ENCODE assay signal across 28 mouse cellular contexts in the genomic region with DNA sequence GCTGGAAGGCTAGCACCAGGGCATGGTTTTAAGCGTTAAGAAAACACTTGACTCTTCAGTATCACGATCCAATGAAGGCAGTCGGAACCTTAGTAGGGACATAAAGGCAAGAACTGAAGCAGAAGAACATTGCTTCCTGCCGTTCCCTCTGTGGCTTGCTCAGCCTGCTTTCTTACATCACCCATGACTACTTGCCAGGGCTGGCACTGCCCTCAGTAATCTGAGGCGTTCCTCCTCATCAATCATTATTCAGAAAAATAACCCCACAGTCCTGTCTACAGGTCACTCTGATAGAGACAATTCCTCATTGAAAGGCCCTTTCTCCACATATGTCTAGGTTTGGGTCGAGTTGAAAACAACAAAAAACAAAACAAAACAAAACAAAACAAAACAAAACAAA. TPM values are rescaled to one million over a fixed set of nuclear protein-coding genes. Genes with fewer than 3 reads are reported as not detected.
DNase-seq lines count a peak whose midpoint lies in the region; ATAC-seq and TF ChIP-seq lines count a peak whose summit lies in the region.
"Had no signal": no experiment of that assay in that cellular context is flagged by ENCODE, and none has a peak within 500 bp of the region (broad histone marks: within the 10 kb centered on the region; RNA-seq: fewer than 3 reads in every experiment).

No protein-coding gene starts in this region.

- TF ChIP-seq CTCF in liver, adult 2 months (IDR thresholded peaks at IDR 0.05; ENCODE audit: low read depth, low read length), result no peak
- no peak for TF ChIP-seq CTCF in small intestine, adult 2 months (IDR thresholded peaks at IDR 0.05; ENCODE audit: extremely low read depth, insufficient read length, insufficient replicate concordance, low read depth, low read length)

- ATAC-seq in liver, embryonic 11.5 days (replicated peaks; ENCODE audit: low FRiP score), result no peak
- ATAC-seq: forebrain, embryonic 14.5 days; forebrain, embryonic 16.5 days had no signal

- peaks cover 12% of the 10 kb centered on the region for H3K4me1 ChIP-seq in liver, adult 2 months (ENCODE audit: control insufficient read depth, insufficient read depth, low read length)
- no peaks in the 10 kb centered on the region for H3K4me1 ChIP-seq in liver, embryonic 11.5 days (replicated peaks; ENCODE audit: control insufficient read depth, insufficient read depth, low read length)
- H3K4me1 ChIP-seq in small intestine, adult 2 months (ENCODE audit: control insufficient read depth, insufficient read depth, insufficient read length, low read length), result peaks cover 37% of the 10 kb centered on the region
- H3K4me1 ChIP-seq: embryonic facial prominence, embryonic 13.5 days; embryonic facial prominence, embryonic 15.5 days; forebrain, embryonic 10.5 days; forebrain, embryonic 12.5 days had no signal

- H3K9me3 ChIP-seq in liver, embryonic 11.5 days (ENCODE audit: control insufficient read depth, low read length), result no peaks in the 10 kb centered on the region
- H3K9me3 ChIP-seq: embryonic facial prominence, embryonic 13.5 days; embryonic facial prominence, embryonic 15.5 days; forebrain, embryonic 10.5 days; forebrain, embryonic 12.5 days had no signal

- no peaks in the 10 kb centered on the region for H3K27me3 ChIP-seq in liver, adult 2 months (ENCODE audit: control insufficient read depth, insufficient read depth, low read length)
- no peaks in the 10 kb centered on the region for H3K27me3 ChIP-seq in liver, embryonic 11.5 days (replicated peaks; ENCODE audit: control insufficient read depth, insufficient read depth, low read length)
- no peaks in the 10 kb centered on the region for H3K27me3 ChIP-seq in small intestine, adult 2 months (ENCODE audit: control insufficient read depth, insufficient read depth, low read length)
- H3K27me3 ChIP-seq: embryonic facial prominence, embryonic 13.5 days; embryonic facial prominence, embryonic 15.5 days; forebrain, embryonic 12.5 days had no signal

- 46% methylated on average over 6 of the region's 6 CpGs for WGBS in liver, adult 2 months
- WGBS in liver, embryonic 11.5 days, result 76% methylated on average over 6 of the region's 6 CpGs
- WGBS in small intestine, adult 2 months, result 34% methylated on average over 6 of the region's 6 CpGs

- no peaks in the 10 kb centered on the region for H3K79me2 ChIP-seq in liver, adult 2 months (ENCODE audit: control insufficient read depth, insufficient read depth, low read length)

- DNase-seq in liver, adult 2 months (ENCODE audit: extremely low read depth, low read depth, low spot score), result peak; percentile 67
- DNase-seq in liver, embryonic 11.5 days (ENCODE audit: low spot score), result no peak
- DNase-seq in adipocyte (ENCODE audit: low spot score), result peak; percentile 15
- DNase-seq in cerebellum, adult 18-20 months, result no peak
- no peak for DNase-seq in layer of hippocampus, adult 9-11 months
- DNase-seq: adrenal gland, adult 8-10 months; adrenal gland, postnatal 14 days; cerebellum, adult 11-12 months; cerebellum, adult 8-10 months; cerebellum, adult 9-11 months; cerebellum, postnatal 14 days; cerebellum, postnatal 36 days; embryo, embryonic 11 days had no signal

- no peak overlapping the region for H3K4me2 ChIP-seq in liver, embryonic 11.5 days
- H3K4me2 ChIP-seq: embryonic facial prominence, embryonic 13.5 days; embryonic facial prominence, embryonic 15.5 days; forebrain, embryonic 12.5 days had no signal

- no peak overlapping the region for H3K4me3 ChIP-seq in liver, adult 2 months (ENCODE audit: insufficient read depth, low read depth, low read length)
- H3K4me3 ChIP-seq in liver, embryonic 11.5 days (ENCODE audit: low read depth, low read length), result no peak overlapping the region
- H3K4me3 ChIP-seq in small intestine, adult 2 months (ENCODE audit: low read depth, low read length), result no peak overlapping the region
- H3K4me3 ChIP-seq: embryonic facial prominence, embryonic 13.5 days; embryonic facial prominence, embryonic 15.5 days; erythroblast, embryonic 14.5 days; forebrain, embryonic 10.5 days; forebrain, embryonic 12.5 days had no signal

- H3K36me3 ChIP-seq in liver, adult 2 months (ENCODE audit: control insufficient read depth, insufficient read depth, low read length), result no peaks in the 10 kb centered on the region
- no peaks in the 10 kb centered on the region for H3K36me3 ChIP-seq in liver, embryonic 11.5 days (ENCODE audit: control insufficient read depth, insufficient read depth, low read length)
- H3K36me3 ChIP-seq in small intestine, adult 2 months (ENCODE audit: control insufficient read depth, insufficient read depth, low read length), result 0 out of 2 replicates have a peak, but pooled peaks cover 2% of the 10 kb centered on the region
- H3K36me3 ChIP-seq: embryonic facial prominence, embryonic 13.5 days; embryonic facial prominence, embryonic 15.5 days; forebrain, embryonic 10.5 days; forebrain, embryonic 12.5 days had no signal

- TF ChIP-seq POLR2A in liver, adult 2 months (IDR thresholded peaks at IDR 0.05; ENCODE audit: extremely low read depth, insufficient read depth, low read length), result no peak
- TF ChIP-seq POLR2A in small intestine, adult 2 months (IDR thresholded peaks at IDR 0.05; ENCODE audit: low read depth, low read length), result no peak

- H3K27ac ChIP-seq in liver, adult 2 months (replicated peaks; ENCODE audit: insufficient read depth, low read depth, low read length), result no peak overlapping the region
- no peak overlapping the region for H3K27ac ChIP-seq in liver, embryonic 11.5 days (ENCODE audit: low read depth, low read length)
- peak overlapping the region; percentile 48 for H3K27ac ChIP-seq in small intestine, adult 2 months (ENCODE audit: insufficient read depth, low read depth, low read length)
- H3K27ac ChIP-seq: embryonic facial prominence, embryonic 13.5 days; embryonic facial prominence, embryonic 15.5 days; forebrain, embryonic 10.5 days; forebrain, embryonic 12.5 days had no signal

- H3K9ac ChIP-seq in liver, adult 2 months (ENCODE audit: low read depth, low read length), result no peak overlapping the region
- no peak overlapping the region for H3K9ac ChIP-seq in liver, embryonic 11.5 days (ENCODE audit: low read depth, low read length)
- H3K9ac ChIP-seq: embryonic facial prominence, embryonic 13.5 days; embryonic facial prominence, embryonic 15.5 days; forebrain, embryonic 12.5 days had no signal

RNA-seq across cellular contexts. Expression of a gene that starts 8.8 kb away (rescaled TPM):
- 0.27 TPM in 1 of 2 replicates, not detected in the other for total RNA-seq in liver, adult 2 months (2014; rRNA removed)
- polyA plus RNA-seq in liver, adult 2 months (2012; rRNA removed), result not detected in 2 replicates
- not detected in 2 replicates for polyA plus RNA-seq in liver, embryonic 11.5 days (2014; fragmentation: Nextera tagmentation; extraction: Ambion mirVana)
- 32.8 and 181 TPM in 2 replicates for polyA plus RNA-seq in small intestine, adult 2 months (2012; rRNA removed)
- total RNA-seq: adrenal gland, adult 18-20 months; adrenal gland, adult 8-10 months; adrenal gland, postnatal 14 days; adrenal gland, postnatal 36 days; common myeloid progenitor, adult 5-6 weeks; ES-E14; MEL had no signal
- polyA plus RNA-seq: C2C12; embryonic facial prominence, embryonic 11.5 days; embryonic facial prominence, embryonic 13.5 days; embryonic facial prominence, embryonic 15.5 days; erythroblast, embryonic 14.5 days; forebrain, embryonic 10.5 days; forebrain, embryonic 12.5 days; forebrain, embryonic 14.5 days; forebrain, embryonic 16.5 days had no signal

RNA-seq across cellular contexts. Expression of a gene that starts 12.1 kb away (rescaled TPM):
- total RNA-seq in liver, adult 2 months (2014; rRNA removed), result not detected in 2 replicates
- polyA plus RNA-seq in liver, adult 2 months (2012; rRNA removed), result not detected in 2 replicates
- polyA plus RNA-seq in liver, embryonic 11.5 days (2014; fragmentation: Nextera tagmentation; extraction: Ambion mirVana), result not detected in 2 replicates
- not detected in 2 replicates for polyA plus RNA-seq in small intestine, adult 2 months (2012; rRNA removed)
- total RNA-seq: adrenal gland, adult 18-20 months; adrenal gland, adult 8-10 months; adrenal gland, postnatal 14 days; adrenal gland, postnatal 36 days; common myeloid progenitor, adult 5-6 weeks; ES-E14; MEL had no signal
- polyA plus RNA-seq: C2C12; embryonic facial prominence, embryonic 11.5 days; embryonic facial prominence, embryonic 13.5 days; embryonic facial prominence, embryonic 15.5 days; erythroblast, embryonic 14.5 days; forebrain, embryonic 10.5 days; forebrain, embryonic 12.5 days; forebrain, embryonic 14.5 days; forebrain, embryonic 16.5 days had no signal

RNA-seq across cellular contexts. Expression of a gene that starts 23.3 kb away (rescaled TPM):
- not detected in 2 replicates for total RNA-seq in liver, adult 2 months (2014; rRNA removed)
- polyA plus RNA-seq in liver, adult 2 months (2012; rRNA removed), result not detected in 2 replicates
- polyA plus RNA-seq in liver, embryonic 11.5 days (2014; fragmentation: Nextera tagmentation; extraction: Ambion mirVana), result not detected in 2 replicates
- not detected in 2 replicates for polyA plus RNA-seq in small intestine, adult 2 months (2012; rRNA removed)
- total RNA-seq: adrenal gland, adult 18-20 months; adrenal gland, adult 8-10 months; adrenal gland, postnatal 14 days; adrenal gland, postnatal 36 days; common myeloid progenitor, adult 5-6 weeks; ES-E14; MEL had no signal
- polyA plus RNA-seq: C2C12; embryonic facial prominence, embryonic 11.5 days; embryonic facial prominence, embryonic 13.5 days; forebrain, embryonic 10.5 days; forebrain, embryonic 12.5 days; forebrain, embryonic 14.5 days; forebrain, embryonic 16.5 days had no signal

RNA-seq across cellular contexts. Expression of a gene that starts 29.5 kb away (rescaled TPM):
- not detected in 2 replicates for total RNA-seq in liver, adult 2 months (2014; rRNA removed)
- polyA plus RNA-seq in liver, adult 2 months (2012; rRNA removed), result not detected in 2 replicates
- polyA plus RNA-seq in liver, embryonic 11.5 days (2014; fragmentation: Nextera tagmentation; extraction: Ambion mirVana), result not detected in 2 replicates
- not detected in 2 replicates for polyA plus RNA-seq in small intestine, adult 2 months (2012; rRNA removed)
- total RNA-seq: adrenal gland, adult 18-20 months; adrenal gland, adult 8-10 months; adrenal gland, postnatal 14 days; adrenal gland, postnatal 36 days; common myeloid progenitor, adult 5-6 weeks; ES-E14; MEL had no signal
- polyA plus RNA-seq: C2C12; embryonic facial prominence, embryonic 11.5 days; embryonic facial prominence, embryonic 13.5 days; embryonic facial prominence, embryonic 15.5 days; erythroblast, embryonic 14.5 days; forebrain, embryonic 10.5 days; forebrain, embryonic 12.5 days; forebrain, embryonic 14.5 days; forebrain, embryonic 16.5 days had no signal

RNA-seq across cellular contexts. Expression of a gene that starts 33.2 kb away (rescaled TPM):
- total RNA-seq in liver, adult 2 months (2014; rRNA removed), result not detected in 2 replicates
- not detected in 2 replicates for polyA plus RNA-seq in liver, adult 2 months (2012; rRNA removed)
- polyA plus RNA-seq in liver, embryonic 11.5 days (2014; fragmentation: Nextera tagmentation; extraction: Ambion mirVana), result 5.6 and 6.4 TPM in 2 replicates
- 0.05 TPM in 1 of 2 replicates, not detected in the other for polyA plus RNA-seq in small intestine, adult 2 months (2012; rRNA removed)
- total RNA-seq: adrenal gland, adult 18-20 months; adrenal gland, adult 8-10 months; adrenal gland, postnatal 36 days; ES-E14 had no signal
- polyA plus RNA-seq: C2C12; embryonic facial prominence, embryonic 15.5 days; forebrain, embryonic 14.5 days had no signal

Comparison
In these comparisons a context has a peak if more than half of its experiments do, and no peak if none do; other contexts are left out.
1. DNase-seq: peak in liver, adult 2 months (single experiment) and adipocyte (single experiment); none in liver, embryonic 11.5 days (single experiment), cerebellum, adult 18-20 months (0 of 2) and layer of hippocampus, adult 9-11 months (single experiment).
2. RNA of a gene that starts 8.8 kb away (polyA plus RNA-seq): 32.8 to 181 TPM in small intestine, adult 2 months; not detected in liver, adult 2 months and not detected in liver, embryonic 11.5 days; every median in the first group is over 10 times any median in the second.